Mouse (Mus musculus) kidney, adult 2 months (tissue): ENCODE results near the gene Hoxd8.

Experiments
- CTCF ChIP-seq: fragments of 200-500 bp; conservative IDR thresholded peaks from 2 replicates; pipeline ENCODE4 v1.5.1; 2011; ENCODE audit warnings: low read depth, mild to moderate bottlenecking, control low read depth, low read length, moderate library complexity, mixed read lengths; ENCODE audit not compliant: insufficient read depth, insufficient read length
- POLR2A ChIP-seq: fragments of 200-500 bp; IDR thresholded peaks from one replicate; pipeline ENCODE4 v1.6.1; 2011; ENCODE audit warnings: low read depth, low read length, control low read depth

DNA sequence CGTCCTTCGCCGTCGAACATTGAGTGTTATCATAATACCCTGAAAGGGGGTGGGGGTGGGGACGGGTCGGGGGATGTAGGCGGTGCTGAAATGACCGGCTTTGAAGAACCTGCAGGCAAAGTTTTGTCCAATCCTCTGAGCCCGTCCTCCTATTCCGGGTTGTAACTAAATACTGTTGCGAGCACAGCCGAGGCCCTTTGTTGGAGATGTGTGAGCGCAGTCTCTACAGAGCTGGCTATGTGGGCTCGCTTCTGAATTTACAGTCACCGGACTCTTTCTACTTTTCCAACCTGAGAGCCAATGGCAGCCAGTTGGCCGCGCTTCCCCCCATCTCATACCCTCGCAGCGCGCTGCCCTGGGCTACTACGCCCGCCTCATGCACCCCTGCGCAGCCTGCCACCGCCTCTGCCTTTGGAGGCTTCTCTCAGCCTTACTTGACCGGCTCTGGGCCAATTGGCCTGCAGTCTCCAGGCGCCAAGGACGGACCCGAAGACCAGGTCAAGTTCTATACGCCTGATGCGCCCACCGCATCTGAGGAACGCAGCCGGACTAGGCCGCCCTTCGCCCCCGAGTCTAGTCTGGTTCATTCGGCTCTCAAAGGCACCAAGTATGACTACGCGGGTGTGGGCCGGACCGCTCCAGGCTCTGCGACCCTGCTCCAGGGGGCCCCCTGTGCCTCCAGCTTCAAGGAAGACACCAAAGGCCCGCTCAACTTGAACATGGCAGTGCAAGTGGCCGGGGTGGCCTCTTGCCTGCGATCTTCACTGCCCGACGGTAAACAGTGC, 29.3 kb upstream of the Hoxd8 start, which contains the start of gene Hoxd12:
- TF ChIP-seq POLR2A (no peak), CTCF (no peak)
